Mouse (Mus musculus): ENCODE results near the gene Cmip. TPM values are rescaled to one million over a fixed set of nuclear protein-coding genes. Genes with fewer than 3 reads are reported as not detected.

Cmip gene
- polyA plus RNA-seq, 1 experiment: 17.3 TPM

DNA sequence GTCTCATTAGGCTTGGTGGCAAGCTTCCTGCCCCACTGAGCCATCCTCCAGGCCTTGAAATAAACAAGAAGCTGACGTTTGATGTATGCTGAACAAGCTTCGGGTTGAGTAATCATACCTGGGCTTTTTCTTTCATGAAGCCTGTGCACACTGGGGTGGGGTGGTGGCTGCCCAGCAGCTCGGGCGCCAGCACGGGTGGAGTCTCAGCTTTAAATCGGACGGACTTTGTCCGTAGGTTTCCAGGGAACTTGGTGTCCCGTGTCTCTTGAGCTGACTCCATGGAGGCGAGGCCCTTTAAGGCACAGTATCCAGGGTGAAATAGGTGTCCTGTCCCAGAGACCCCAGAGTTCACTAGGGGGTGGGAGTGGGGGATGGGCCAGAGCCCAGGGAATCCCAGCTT lies 42.3 kb downstream of the Cmip start:
- H3K79me3 ChIP-seq (ENCODE audit: low read depth): peaks cover 14% of the 10 kb centered on the region
- no peak overlapping the region for H3ac ChIP-seq (ENCODE audit: control insufficient read depth, insufficient read length, low read depth)
- TF ChIP-seq USF1 (IDR thresholded peaks at IDR 0.05; ENCODE audit: low read depth) (no peak), MYOD1 (IDR thresholded peaks at IDR 0.05; ENCODE audit: control insufficient read depth, insufficient read length, low read depth) (no peak), FOSL1 (IDR thresholded peaks at IDR 0.05; ENCODE audit: insufficient read depth, low read length, poor library complexity, severe bottlenecking) (no peak), CEBPB (IDR thresholded peaks at IDR 0.05; ENCODE audit: low read depth) (no peak), MYOG (IDR thresholded peaks at IDR 0.05; ENCODE audit: control insufficient read depth, extremely low read depth, insufficient read length) (no peak), MAX (IDR thresholded peaks at IDR 0.05) (no peak), CTCF (IDR thresholded peaks at IDR 0.05; ENCODE audit: control insufficient read depth, insufficient read depth, insufficient read length) (no peak)

DNA sequence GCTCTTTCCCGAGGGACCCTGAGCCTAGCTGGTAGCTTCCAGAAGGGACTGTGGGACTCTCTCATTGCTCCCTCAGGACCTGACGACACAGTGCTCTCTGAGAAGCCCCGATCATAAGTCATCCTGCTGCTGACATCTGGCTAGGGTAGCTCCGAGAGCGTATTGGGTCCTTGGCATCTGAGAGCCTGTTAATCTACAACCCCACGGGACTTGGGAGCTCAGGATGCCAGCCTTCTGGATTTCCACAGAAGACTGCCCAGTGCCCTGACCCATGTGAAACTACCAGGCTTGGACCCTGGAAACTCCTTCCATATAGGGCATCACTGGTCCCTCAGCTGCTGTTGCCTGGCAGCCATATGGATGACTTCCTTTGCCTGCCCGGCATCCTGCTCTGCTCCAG lies 43.3 kb downstream of the Cmip start:
- H3ac ChIP-seq (ENCODE audit: control insufficient read depth, insufficient read length, low read depth): no peak overlapping the region
- H3K4me3 ChIP-seq (ENCODE audit: insufficient read depth, poor library complexity, severe bottlenecking): no peak overlapping the region
- TF ChIP-seq CTCF (IDR thresholded peaks at IDR 0.05; ENCODE audit: control insufficient read depth, insufficient read depth, insufficient read length) (no peak), USF1 (IDR thresholded peaks at IDR 0.05; ENCODE audit: low read depth) (no peak), MYOD1 (IDR thresholded peaks at IDR 0.05; ENCODE audit: control insufficient read depth, insufficient read length, low read depth) (no peak), CEBPB (IDR thresholded peaks at IDR 0.05; ENCODE audit: low read depth) (no peak), MAX (IDR thresholded peaks at IDR 0.05) (no peak), FOSL1 (IDR thresholded peaks at IDR 0.05; ENCODE audit: insufficient read depth, low read length, poor library complexity, severe bottlenecking) (no peak), MYOG (IDR thresholded peaks at IDR 0.05; ENCODE audit: control insufficient read depth, extremely low read depth, insufficient read length) (no peak)
- peaks cover 17% of the 10 kb centered on the region for H3K79me3 ChIP-seq (ENCODE audit: low read depth)
- no peaks in the 10 kb centered on the region for H3K27me3 ChIP-seq (ENCODE audit: control insufficient read depth, insufficient read depth, insufficient read length)
- no peaks in the 10 kb centered on the region for H3K36me3 ChIP-seq (ENCODE audit: control insufficient read depth, insufficient read depth)
- H3K79me2 ChIP-seq (ENCODE audit: control insufficient read depth, insufficient read depth): peaks cover 61% of the 10 kb centered on the region

More for the DNA sequence above, 42.3 kb downstream of the Cmip start:
- Histone ChIP-seq H3K4me3 (ENCODE audit: insufficient read depth, poor library complexity, severe bottlenecking) (no peak overlapping the region), H3K79me2 (ENCODE audit: control insufficient read depth, insufficient read depth) (peaks cover 59% of the 10 kb centered on the region), H3K36me3 (ENCODE audit: control insufficient read depth, insufficient read depth) (no peaks in the 10 kb centered on the region), H3K27me3 (ENCODE audit: control insufficient read depth, insufficient read depth, insufficient read length) (no peaks in the 10 kb centered on the region)

DNA sequence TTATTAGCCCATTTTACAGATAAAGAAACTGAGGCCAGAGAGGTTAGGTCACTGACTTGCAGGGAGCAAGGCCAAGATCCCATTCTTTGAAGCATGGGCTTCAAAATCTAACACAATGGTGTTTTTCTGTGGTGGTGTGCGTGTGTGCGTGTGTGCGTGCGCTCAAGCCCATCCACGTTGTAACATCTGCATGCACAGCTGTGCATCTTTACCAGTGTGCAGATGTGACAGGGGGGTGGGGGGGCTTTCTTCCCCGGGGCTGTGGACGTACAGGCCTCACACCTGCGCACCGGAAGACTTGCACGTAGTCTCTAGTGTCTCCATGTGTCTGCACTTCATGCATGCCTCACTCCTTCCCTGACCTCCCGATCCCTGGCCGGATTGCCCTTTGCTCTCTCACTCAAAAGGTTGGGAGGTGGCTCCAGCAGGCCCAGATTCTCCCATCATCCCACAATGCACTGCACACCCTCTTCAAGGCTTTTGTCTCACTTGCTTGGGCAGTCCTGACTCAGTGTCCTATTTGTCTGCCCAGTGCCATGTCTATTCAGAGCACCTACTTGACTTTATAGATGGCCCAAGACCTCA lies 44.7 kb downstream of the Cmip start:
- Histone ChIP-seq H3K4me3 (ENCODE audit: insufficient read depth, poor library complexity, severe bottlenecking) (no peak overlapping the region), H3K79me3 (ENCODE audit: low read depth) (peaks cover 17% of the 10 kb centered on the region), H3K27me3 (ENCODE audit: control insufficient read depth, insufficient read depth, insufficient read length) (no peaks in the 10 kb centered on the region), H3ac (ENCODE audit: control insufficient read depth, insufficient read length, low read depth) (no peak overlapping the region), H3K36me3 (ENCODE audit: control insufficient read depth, insufficient read depth) (no peaks in the 10 kb centered on the region), H3K79me2 (ENCODE audit: control insufficient read depth, insufficient read depth) (peaks cover 74% of the 10 kb centered on the region)
- TF ChIP-seq CEBPB (IDR thresholded peaks at IDR 0.05; ENCODE audit: low read depth) (no peak), FOSL1 (IDR thresholded peaks at IDR 0.05; ENCODE audit: insufficient read depth, low read length, poor library complexity, severe bottlenecking) (no peak), USF1 (IDR thresholded peaks at IDR 0.05; ENCODE audit: low read depth) (no peak), MYOG (IDR thresholded peaks at IDR 0.05; ENCODE audit: control insufficient read depth, extremely low read depth, insufficient read length) (no peak), MAX (IDR thresholded peaks at IDR 0.05) (no peak), CTCF (IDR thresholded peaks at IDR 0.05; ENCODE audit: control insufficient read depth, insufficient read depth, insufficient read length) (no peak), MYOD1 (IDR thresholded peaks at IDR 0.05; ENCODE audit: control insufficient read depth, insufficient read length, low read depth) (no peak)

DNA sequence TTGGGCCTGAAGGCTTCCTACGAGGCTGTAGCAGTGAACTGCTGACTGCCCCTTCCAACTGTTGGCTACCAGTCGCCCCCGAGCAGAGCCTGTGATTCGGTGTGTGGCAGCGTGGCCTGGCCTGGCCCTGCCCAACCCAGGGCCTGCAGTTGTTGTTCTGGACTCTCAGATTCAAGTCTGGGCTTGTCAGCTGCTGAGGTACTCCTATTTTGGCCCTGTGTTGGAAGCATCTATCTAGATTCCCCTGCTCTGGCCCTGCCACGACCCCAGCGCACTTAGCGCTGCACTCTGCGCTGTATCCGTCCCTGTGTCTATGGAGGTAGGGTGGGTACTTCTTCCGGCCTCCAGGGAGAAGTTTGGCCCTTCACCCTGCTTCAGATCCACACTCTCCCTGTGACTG lies 45.2 kb downstream of the Cmip start:
- Histone ChIP-seq H3K4me3 (ENCODE audit: insufficient read depth, poor library complexity, severe bottlenecking) (no peak overlapping the region), H3K27me3 (ENCODE audit: control insufficient read depth, insufficient read depth, insufficient read length) (no peaks in the 10 kb centered on the region), H3K36me3 (ENCODE audit: control insufficient read depth, insufficient read depth) (no peaks in the 10 kb centered on the region), H3K79me3 (ENCODE audit: low read depth) (peaks cover 17% of the 10 kb centered on the region), H3ac (ENCODE audit: control insufficient read depth, insufficient read length, low read depth) (no peak overlapping the region), H3K79me2 (ENCODE audit: control insufficient read depth, insufficient read depth) (peaks cover 77% of the 10 kb centered on the region)
- no peak for TF ChIP-seq CEBPB (IDR thresholded peaks at IDR 0.05; ENCODE audit: low read depth)
- TF ChIP-seq USF1 (IDR thresholded peaks at IDR 0.05; ENCODE audit: low read depth): no peak
- no peak for TF ChIP-seq MYOD1 (IDR thresholded peaks at IDR 0.05; ENCODE audit: control insufficient read depth, insufficient read length, low read depth)
- no peak for TF ChIP-seq MYOG (IDR thresholded peaks at IDR 0.05; ENCODE audit: control insufficient read depth, extremely low read depth, insufficient read length)
- no peak for TF ChIP-seq CTCF (IDR thresholded peaks at IDR 0.05; ENCODE audit: control insufficient read depth, insufficient read depth, insufficient read length)
- TF ChIP-seq MAX (IDR thresholded peaks at IDR 0.05): no peak
- no peak for TF ChIP-seq FOSL1 (IDR thresholded peaks at IDR 0.05; ENCODE audit: insufficient read depth, low read length, poor library complexity, severe bottlenecking)

DNA sequence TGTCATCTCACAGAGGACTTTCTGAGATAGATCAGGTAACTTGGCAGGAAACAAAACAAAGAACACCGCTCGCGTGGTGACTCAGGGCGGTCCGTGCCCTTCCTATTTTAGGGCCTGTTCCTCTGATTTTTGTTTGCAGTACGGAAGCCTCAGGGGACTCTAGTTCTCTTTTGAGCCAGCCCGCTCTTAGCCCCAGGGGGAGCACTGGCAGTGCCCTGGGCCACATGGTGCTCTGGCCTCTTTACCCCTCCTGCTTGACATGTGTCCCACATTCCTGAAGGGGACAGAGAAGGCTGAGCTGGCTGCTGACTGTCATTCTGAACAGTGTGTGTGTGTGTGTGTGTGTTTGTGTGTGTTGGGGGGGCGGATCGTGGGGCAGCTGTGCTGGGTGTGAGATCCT lies 46.8 kb downstream of the Cmip start:
- H3K27me3 ChIP-seq (ENCODE audit: control insufficient read depth, insufficient read depth, insufficient read length): no peaks in the 10 kb centered on the region
- no peaks in the 10 kb centered on the region for H3K36me3 ChIP-seq (ENCODE audit: control insufficient read depth, insufficient read depth)
- H3ac ChIP-seq (ENCODE audit: control insufficient read depth, insufficient read length, low read depth): no peak overlapping the region
- no peak overlapping the region for H3K4me3 ChIP-seq (ENCODE audit: insufficient read depth, poor library complexity, severe bottlenecking)
- TF ChIP-seq MYOG (IDR thresholded peaks at IDR 0.05; ENCODE audit: control insufficient read depth, extremely low read depth, insufficient read length) (no peak), CEBPB (IDR thresholded peaks at IDR 0.05; ENCODE audit: low read depth) (no peak), CTCF (IDR thresholded peaks at IDR 0.05; ENCODE audit: control insufficient read depth, insufficient read depth, insufficient read length) (no peak), MYOD1 (IDR thresholded peaks at IDR 0.05; ENCODE audit: control insufficient read depth, insufficient read length, low read depth) (no peak), MAX (IDR thresholded peaks at IDR 0.05) (no peak), USF1 (IDR thresholded peaks at IDR 0.05; ENCODE audit: low read depth) (no peak), FOSL1 (IDR thresholded peaks at IDR 0.05; ENCODE audit: insufficient read depth, low read length, poor library complexity, severe bottlenecking) (no peak)
- peaks cover 76% of the 10 kb centered on the region for H3K79me2 ChIP-seq (ENCODE audit: control insufficient read depth, insufficient read depth)
- H3K79me3 ChIP-seq (ENCODE audit: low read depth): peaks cover 12% of the 10 kb centered on the region

Data from C2C12 (cell line).